Mouse (Mus musculus) ES-Bruce4 (cell line): ENCODE measurements around the gene Gm42420. TPM values are rescaled to one million over a fixed set of nuclear protein-coding genes. Genes with fewer than 3 reads are reported as not detected.
A peak's percentile ranks its signal among the peaks of the same experiment; 100 is the strongest.

Experiments used
- H3K27ac ChIP-seq: 2 replicates; pipeline ENCODE4 v1.5.1; 2012; ENCODE audit warnings: low read length, inconsistent platforms; ENCODE audit not compliant: insufficient read depth
- H3K27me3 ChIP-seq: 2 replicates; pipeline ENCODE4 v1.6.1; 2012; ENCODE audit warnings: mild to moderate bottlenecking, low read length, inconsistent platforms; ENCODE audit not compliant: control insufficient read depth, poor library complexity, insufficient read depth, severe bottlenecking
- H3K36me3 ChIP-seq: 2 replicates; pipeline ENCODE4 v1.6.1; 2012; ENCODE audit warnings: inconsistent platforms, mild to moderate bottlenecking, low read length, moderate library complexity; ENCODE audit not compliant: control insufficient read depth, poor library complexity, insufficient read depth, severe bottlenecking
- H3K4me1 ChIP-seq: one replicate; pipeline ENCODE4 v1.8.1; 2011; ENCODE audit warnings: low read length; ENCODE audit not compliant: control insufficient read depth, insufficient read depth
- H3K4me3 ChIP-seq: 2 replicates; pipeline ENCODE4 v1.5.1; 2011; ENCODE audit warnings: low read depth, mild to moderate bottlenecking, low read length
- H3K9ac ChIP-seq: 2 replicates; pipeline ENCODE4 v1.6.1; 2012; ENCODE audit warnings: low read depth, mild to moderate bottlenecking, inconsistent platforms; ENCODE audit not compliant: poor library complexity, severe bottlenecking
- H3K9me3 ChIP-seq: replicated peaks from 2 replicates; pipeline ENCODE4 v1.6.1; 2012; ENCODE audit warnings: mild to moderate bottlenecking, low read length, inconsistent platforms; ENCODE audit not compliant: control insufficient read depth, poor library complexity, insufficient read depth, severe bottlenecking
- CTCF ChIP-seq: IDR thresholded peaks from one replicate; pipeline ENCODE4 v1.8.1; 2011; ENCODE audit warnings: low read depth, low read length
- EP300 ChIP-seq: IDR thresholded peaks from 2 replicates; pipeline ENCODE4 v1.6.1; 2011; ENCODE audit warnings: low read depth, low read length; ENCODE audit not compliant: insufficient read depth
- POLR2A ChIP-seq: IDR thresholded peaks from one replicate; pipeline ENCODE4 v1.8.1; 2011; ENCODE audit warnings: low read length; ENCODE audit not compliant: insufficient read depth
- polyA plus RNA-seq: library from polyadenylated mRNA; stranded (reverse); fragments of >200 nt; gene quantifications from 2 replicates; pipeline ENCODE4 v1.2.4, GENCODE M21; 2011; ENCODE audit warnings: low read depth; ENCODE audit not compliant: missing spikeins, insufficient read depth, insufficient read length

Gm42420 gene
- polyA plus RNA-seq: not detected in 2 replicates

DNA sequence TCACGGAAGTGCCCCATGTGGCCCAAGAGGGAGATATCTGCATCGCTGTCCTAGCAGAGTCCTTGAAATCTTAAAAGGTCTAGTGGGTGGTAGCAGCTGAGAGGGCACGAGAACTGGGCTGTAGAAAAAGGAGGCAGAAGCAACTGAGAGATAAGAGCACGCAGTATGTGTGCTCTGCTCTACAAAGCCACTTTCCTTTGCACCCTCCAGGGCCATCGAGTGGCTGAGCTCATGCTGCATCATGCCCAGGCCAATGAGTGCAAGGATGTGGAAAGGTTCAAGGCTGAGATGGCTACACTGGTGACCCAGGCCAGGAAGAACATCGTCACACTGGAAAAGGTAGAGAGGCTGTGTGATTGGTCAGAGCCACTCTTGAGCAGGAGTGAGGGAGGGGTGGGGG is at the start of gene Gm42420:
Gm42420 (plus strand) TSS at position 237 of the 400 bp plus-strand sequence.
- H3K9me3 ChIP-seq: no peaks in the 10 kb centered on the region
- TF ChIP-seq EP300: no peak
- no peak for TF ChIP-seq CTCF
- no peak for TF ChIP-seq POLR2A
- H3K9ac ChIP-seq: no peak within 1 kb of the TSS
- no peak within 1 kb of the TSS for H3K4me3 ChIP-seq
- no peaks in the 10 kb centered on the region for H3K27me3 ChIP-seq
- no peaks in the 10 kb centered on the region for H3K36me3 ChIP-seq
- H3K27ac ChIP-seq: no peak within 1 kb of the TSS
- H3K4me1 ChIP-seq: no peaks in the 10 kb centered on the region

DNA sequence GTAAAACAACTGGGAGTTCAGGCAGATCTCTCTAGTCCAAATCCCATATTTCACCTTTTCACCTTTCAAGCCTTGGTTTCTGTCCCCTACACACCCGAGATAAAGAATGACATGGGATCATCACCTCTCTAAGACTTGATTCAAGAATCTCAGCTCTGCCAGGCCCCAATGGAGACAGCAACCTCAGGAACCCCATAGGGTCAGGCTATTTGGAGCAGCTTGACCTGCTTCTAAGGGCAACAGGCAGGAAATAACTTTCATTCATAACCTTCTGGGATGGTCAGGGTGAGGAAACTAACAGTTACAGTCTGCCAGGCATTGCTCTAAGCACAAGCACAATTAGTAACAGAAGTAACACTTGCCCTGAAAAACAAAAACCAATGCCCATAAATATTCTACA is 48.9 kb upstream of the Gm42420 start:
- no peak overlapping the region for H3K27ac ChIP-seq
- no peak overlapping the region for H3K4me3 ChIP-seq
- TF ChIP-seq EP300 (no peak), CTCF (no peak), POLR2A (no peak)
- peaks cover 11% of the 10 kb centered on the region for H3K4me1 ChIP-seq
- H3K27me3 ChIP-seq: no peaks in the 10 kb centered on the region
- no peak overlapping the region for H3K9ac ChIP-seq
- H3K36me3 ChIP-seq: no peaks in the 10 kb centered on the region
- H3K9me3 ChIP-seq: no peaks in the 10 kb centered on the region

DNA sequence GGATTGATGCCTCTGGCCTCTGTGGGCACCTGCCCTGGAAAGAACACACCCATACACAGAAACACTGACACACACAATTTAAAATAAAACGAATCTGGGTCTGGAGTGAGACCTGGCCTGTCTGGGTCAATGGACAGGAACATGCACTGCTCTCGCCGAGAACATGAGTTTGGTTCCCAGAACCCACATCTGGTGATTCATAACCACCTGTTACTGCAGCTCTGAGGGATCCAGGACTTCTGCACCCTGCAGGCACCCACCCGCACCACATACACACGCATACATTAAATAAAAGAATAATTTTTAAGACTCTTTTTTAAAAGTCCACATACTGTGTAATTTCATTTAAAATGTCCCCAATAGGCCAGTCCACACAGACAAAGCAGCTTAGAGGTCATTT is 48.3 kb upstream of the Gm42420 start:
- no peaks in the 10 kb centered on the region for H3K27me3 ChIP-seq
- no peak overlapping the region for H3K9ac ChIP-seq
- no peaks in the 10 kb centered on the region for H3K9me3 ChIP-seq
- H3K4me3 ChIP-seq: no peak overlapping the region
- H3K4me1 ChIP-seq: peaks cover 11% of the 10 kb centered on the region
- H3K27ac ChIP-seq: no peak overlapping the region
- no peak for TF ChIP-seq POLR2A
- TF ChIP-seq EP300: no peak
- no peak for TF ChIP-seq CTCF
- H3K36me3 ChIP-seq: no peaks in the 10 kb centered on the region

DNA sequence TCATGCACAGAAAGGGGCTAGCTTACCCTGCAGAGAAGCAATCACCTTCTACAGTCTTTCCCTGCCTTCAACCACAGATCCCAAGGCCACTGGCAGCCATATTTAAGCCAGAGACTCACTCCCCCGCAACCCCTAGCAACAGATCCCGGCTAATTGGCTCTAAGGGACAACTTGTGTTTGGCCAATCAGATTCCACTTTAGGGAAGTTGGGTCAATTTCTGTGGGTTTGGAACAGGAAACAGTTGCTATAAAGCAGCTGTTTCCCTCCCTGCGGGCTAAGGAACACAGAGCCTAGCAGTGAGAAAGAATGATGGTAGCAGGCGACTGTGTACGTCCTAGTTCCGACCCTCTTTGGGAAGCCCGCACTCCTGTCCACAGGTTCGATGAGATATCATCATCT is 47.3 kb upstream of the Gm42420 start:
- no peaks in the 10 kb centered on the region for H3K9me3 ChIP-seq
- H3K27me3 ChIP-seq: no peaks in the 10 kb centered on the region
- no peak overlapping the region for H3K27ac ChIP-seq
- H3K36me3 ChIP-seq: no peaks in the 10 kb centered on the region
- H3K4me1 ChIP-seq: peaks cover 16% of the 10 kb centered on the region
- H3K9ac ChIP-seq: no peak overlapping the region
- TF ChIP-seq EP300 (no peak), CTCF (no peak)
- H3K4me3 ChIP-seq: no peak overlapping the region

DNA sequence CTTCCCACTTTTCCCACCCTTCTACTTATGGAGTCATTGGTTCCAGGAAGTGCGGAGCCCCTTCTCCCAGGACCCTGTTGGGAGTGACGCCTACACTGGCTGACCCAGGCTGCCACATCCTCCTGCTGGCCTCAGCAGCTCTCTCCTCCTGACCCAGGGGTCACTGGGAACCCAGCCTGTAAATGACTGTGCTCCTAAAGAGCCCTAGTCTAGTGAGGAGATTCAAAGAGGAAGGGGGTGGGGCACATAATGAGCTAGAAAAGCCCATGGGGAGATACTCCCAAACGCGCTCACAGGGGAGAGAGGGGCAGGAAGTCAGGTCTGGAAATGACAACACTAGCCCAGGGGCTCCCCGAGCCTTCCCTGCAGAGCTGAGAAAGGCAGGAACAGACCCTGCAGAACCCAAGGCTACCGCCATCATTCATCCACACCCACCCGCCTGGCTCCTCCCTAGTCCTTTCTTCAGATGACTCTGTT is 45.8 kb upstream of the Gm42420 start:
- no peaks in the 10 kb centered on the region for H3K9me3 ChIP-seq
- H3K4me3 ChIP-seq: no peak overlapping the region; the same call in 1 of the 2 replicates
- H3K27ac ChIP-seq: peak overlapping the region; percentile 85
- no peaks in the 10 kb centered on the region for H3K36me3 ChIP-seq
- H3K27me3 ChIP-seq: no peaks in the 10 kb centered on the region
- TF ChIP-seq CTCF (no peak), POLR2A (no peak), EP300 (no peak)
- H3K9ac ChIP-seq: no peak overlapping the region
- H3K4me1 ChIP-seq: peaks cover 20% of the 10 kb centered on the region

DNA sequence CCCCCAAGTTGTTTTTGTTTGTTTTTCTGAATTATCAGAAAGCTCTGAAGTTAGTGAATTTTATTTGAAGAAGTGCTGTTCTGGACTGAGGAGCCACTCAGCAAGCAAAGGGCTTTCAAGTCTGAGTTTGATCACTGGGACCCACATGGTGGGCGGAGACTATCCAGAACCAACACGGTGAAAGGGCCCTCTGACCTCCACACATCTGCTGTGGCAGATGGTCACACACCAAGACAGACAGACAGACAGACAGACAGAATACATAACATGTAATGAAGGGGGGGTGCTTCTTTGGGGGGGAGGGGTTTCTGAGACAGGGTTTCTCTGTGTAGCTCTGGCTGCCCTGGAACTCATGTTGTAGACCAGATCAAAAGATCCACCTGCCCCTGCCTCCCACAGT is 45.0 kb upstream of the Gm42420 start:
- H3K4me1 ChIP-seq: peaks cover 16% of the 10 kb centered on the region
- peak overlapping the region; percentile 85 for H3K27ac ChIP-seq
- no peaks in the 10 kb centered on the region for H3K27me3 ChIP-seq
- no peaks in the 10 kb centered on the region for H3K36me3 ChIP-seq
- H3K9me3 ChIP-seq: no peaks in the 10 kb centered on the region
- TF ChIP-seq CTCF (no peak), EP300 (peak; percentile 64; the same call in 1 of the 2 replicates)
- no peak overlapping the region for H3K4me3 ChIP-seq
- no peak overlapping the region for H3K9ac ChIP-seq
